Mouse (Mus musculus) left cerebral cortex, adult 2 months (tissue): ENCODE measurements around the gene Hes5. TPM values are rescaled to one million over a fixed set of nuclear protein-coding genes. Genes with fewer than 3 reads are reported as not detected.
A peak's percentile ranks its signal among the peaks of the same experiment; 100 is the strongest.

ENCODE experiments used
- DNase-seq, 2 experiments: peaks; one replicate each; pipeline ENCODE4 v3.0.0; 2021 to 2022; ENCODE audit warnings: low spot score in 2 of 2, mixed read lengths in 1 of 2; ENCODE audit errors: extremely low spot score in 1 of 2
- H3K27ac ChIP-seq: fragments of 200-600 bp; 2 replicates; pipeline ENCODE4 v1.8.1; 2022
- H3K4me3 ChIP-seq: fragments of 200-600 bp; 2 replicates; pipeline ENCODE4 v1.8.1; 2022
- CTCF ChIP-seq: fragments of 200-600 bp; IDR thresholded peaks from 2 replicates; pipeline ENCODE4 v1.8.1; 2022; ENCODE audit warnings: antibody characterized with exemption, mild to moderate bottlenecking, moderate library complexity
- intact Hi-C: fragments of 180-260 bp; cut with DNase I; formaldehyde crosslinking; loops from one replicate; pipeline ENCODE4 v1.15.1; 2025
- total RNA-seq, 2 experiments: library from RNA; stranded (reverse); gene quantifications; 2 replicates each; pipeline ENCODE4 v1.2.3; 2021

Hes5 gene
- total RNA-seq, 2 experiments from 2014 or later, result 22.3 to 25.3 TPM

- no peak for DNase-seq
- H3K4me3 ChIP-seq, result peak overlapping the region; percentile 86
- no peak for TF ChIP-seq CTCF
- peak overlapping the region; percentile 98 for H3K27ac ChIP-seq
- intact Hi-C loops, result loop anchor here (5.0 to 10.0 kb wide), 2 partner anchors 83 to 805 kb away; no protein-coding TSS in a partner anchor
Measured at GRCm38 (mm10) chr4:154960021-154960689, 568 bp upstream of the Hes5 start.

DNA sequence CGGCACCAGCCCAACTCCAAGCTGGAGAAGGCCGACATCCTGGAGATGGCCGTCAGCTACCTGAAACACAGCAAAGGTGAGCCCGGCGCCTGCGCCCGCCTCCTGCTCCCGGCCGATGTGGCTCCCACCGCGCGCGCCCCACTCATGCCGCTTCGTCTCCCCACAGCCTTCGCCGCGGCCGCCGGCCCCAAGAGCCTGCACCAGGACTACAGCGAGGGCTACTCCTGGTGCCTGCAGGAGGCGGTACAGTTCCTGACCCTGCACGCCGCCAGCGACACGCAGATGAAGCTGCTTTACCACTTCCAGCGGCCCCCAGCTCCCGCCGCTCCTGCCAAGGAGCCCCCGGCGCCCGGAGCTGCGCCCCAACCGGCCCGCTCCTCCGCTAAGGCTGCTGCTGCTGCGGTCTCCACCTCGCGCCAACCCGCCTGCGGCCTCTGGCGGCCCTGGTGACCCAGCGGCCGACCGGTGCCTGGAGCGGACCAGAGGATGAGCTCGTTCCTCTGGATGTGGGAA is 559 bp downstream of the Hes5 start:
- TF ChIP-seq CTCF, result peak; percentile 6; the same call in 1 of the 2 replicates
- peak overlapping the region; percentile 98 for H3K27ac ChIP-seq
- no peak for DNase-seq
- intact Hi-C loops, result loop anchor here (5.0 to 10.0 kb wide), 2 partner anchors 84 to 806 kb away; no protein-coding TSS in a partner anchor
- H3K4me3 ChIP-seq, result peak overlapping the region; percentile 86

- DNase-seq, result no peak
- no peak for TF ChIP-seq CTCF
- Histone ChIP-seq H3K4me3 (peak overlapping the region; percentile 86), H3K27ac (peak overlapping the region; percentile 98)
- intact Hi-C loops, result loop anchor here (5.0 to 10.0 kb wide), 2 partner anchors 85 to 807 kb away; no protein-coding TSS in a partner anchor
Measured at GRCm38 (mm10) chr4:154961911-154962310, 1.2 kb downstream of the Hes5 start.

- peak overlapping the region; percentile 86 for H3K4me3 ChIP-seq
- peak overlapping the region; percentile 98 for H3K27ac ChIP-seq
- no peak for DNase-seq
- no peak for TF ChIP-seq CTCF
- intact Hi-C loops, result loop anchor here (5.0 to 10.0 kb wide), 2 partner anchors 85 to 808 kb away; no protein-coding TSS in a partner anchor
Measured at GRCm38 (mm10) chr4:154962683-154963082, 2.0 kb downstream of the Hes5 start.

GRCm38 (mm10) chr4:154963190-154963836 is 2.6 kb downstream of the Hes5 start:
- peak overlapping the region; percentile 86 for H3K4me3 ChIP-seq
- intact Hi-C loops, result loop anchor here (5.0 to 10.0 kb wide), 2 partner anchors 86 to 809 kb away; no protein-coding TSS in a partner anchor
- TF ChIP-seq CTCF, result no peak
- H3K27ac ChIP-seq, result peak overlapping the region; percentile 98
- DNase-seq, result peak in 1 of 2 experiments; percentile 51

DNA sequence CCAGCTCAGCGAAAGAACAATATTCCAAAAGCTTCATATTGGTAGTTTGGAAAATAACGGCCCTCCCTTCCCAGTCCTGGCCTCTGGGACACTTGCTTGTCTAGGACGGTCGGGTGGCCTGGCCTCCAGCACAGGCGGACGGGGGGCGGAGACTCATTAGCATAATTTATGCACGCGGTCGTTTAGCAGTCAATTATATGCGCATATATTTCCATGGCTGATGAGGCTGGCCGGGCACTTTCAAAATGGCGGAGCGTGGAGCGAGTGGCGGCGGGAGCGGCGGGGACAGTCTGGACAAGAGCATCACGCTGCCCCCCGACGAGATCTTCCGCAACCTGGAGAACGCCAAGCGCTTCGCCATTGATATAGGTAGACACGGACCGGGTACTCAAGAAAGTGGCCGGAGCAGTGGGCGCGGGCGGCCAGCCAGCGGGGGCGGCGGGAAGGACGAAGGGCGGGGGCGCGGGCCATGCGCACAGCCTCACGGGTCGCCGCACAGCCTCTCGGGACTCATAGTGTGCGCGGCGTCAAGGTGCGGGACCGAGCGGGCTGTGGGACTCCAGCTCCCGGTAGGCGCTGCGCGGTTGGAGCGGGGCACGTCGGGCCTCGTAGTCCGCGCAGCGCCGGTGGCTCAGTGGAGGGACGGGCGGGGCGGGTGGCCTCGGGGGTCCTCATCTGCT is 3.3 kb downstream of the Hes5 start, which contains the start of gene Pank4:
Pank4 (plus strand) TSS at position 223 of the 680 bp plus-strand sequence.
- DNase-seq, result peak; percentile 91 to 92
- no peak for TF ChIP-seq CTCF
- Histone ChIP-seq H3K27ac (peak within 1 kb of the TSS; percentile 98), H3K4me3 (peak within 1 kb of the TSS; percentile 86)
- intact Hi-C loops, result loop anchor here (2.0 to 10.0 kb wide), 3 partner anchors 19 to 809 kb away; no protein-coding TSS in a partner anchor

DNA sequence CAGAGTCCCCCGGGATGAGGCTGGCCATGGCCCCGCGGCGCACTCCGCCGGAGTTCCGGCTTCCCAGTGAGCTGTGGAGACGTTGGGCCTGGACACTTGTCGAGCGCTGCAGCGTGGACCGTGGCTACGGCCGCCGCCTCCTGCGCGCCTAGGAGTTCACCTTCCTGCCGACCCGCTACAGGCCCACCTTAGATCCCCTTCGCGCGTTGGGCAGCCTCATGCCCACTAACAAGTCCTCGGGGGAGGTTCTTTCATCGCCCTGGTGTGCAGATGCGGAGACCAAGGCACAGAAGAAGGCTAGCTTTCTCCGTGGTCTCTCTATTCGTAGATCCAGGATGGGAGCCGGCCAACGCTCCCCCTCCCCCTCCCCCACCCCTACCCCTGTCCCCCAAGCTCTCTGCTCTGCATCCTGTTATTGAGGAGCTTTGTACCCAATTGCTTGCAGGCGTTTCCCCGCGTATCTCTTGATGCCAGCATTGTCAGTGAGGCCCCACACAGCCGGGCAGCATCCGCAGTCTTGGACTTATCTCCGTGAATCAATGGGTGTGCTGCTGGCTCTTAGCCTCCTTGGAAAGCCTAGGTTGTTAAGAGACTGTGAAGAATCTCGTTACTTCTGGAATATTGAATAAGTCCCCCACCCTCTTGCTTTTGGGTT is 4.0 kb downstream of the Hes5 start:
- Histone ChIP-seq H3K4me3 (peak overlapping the region; percentile 86), H3K27ac (peak overlapping the region; percentile 98)
- no peak for DNase-seq
- intact Hi-C loops, result loop anchor here (2.0 to 10.0 kb wide), 3 partner anchors 20 to 810 kb away; no protein-coding TSS in a partner anchor
- no peak for TF ChIP-seq CTCF

DNA sequence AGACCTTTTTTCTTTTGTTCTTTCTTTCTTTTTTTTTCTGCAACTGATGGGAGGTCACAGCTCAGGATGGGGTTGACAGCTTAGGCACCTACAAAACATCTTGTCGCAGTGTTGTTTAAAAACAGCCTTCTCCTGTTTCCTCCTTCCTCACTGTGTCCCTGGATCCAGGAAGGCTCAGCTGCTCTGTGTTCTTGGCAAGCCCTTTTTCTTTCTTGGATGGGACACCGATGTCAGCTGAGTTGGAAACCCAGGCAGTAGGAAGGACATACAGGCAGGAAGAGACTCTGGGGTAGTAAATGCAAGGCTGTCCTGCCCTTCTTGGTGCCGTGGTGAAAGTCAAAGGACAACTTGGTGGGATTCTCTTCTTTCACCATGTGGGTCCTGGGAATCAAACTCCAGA is 5.1 kb downstream of the Hes5 start:
- no peak for DNase-seq
- H3K27ac ChIP-seq, result no peak overlapping the region
- intact Hi-C loops, result loop anchor here (2.0 to 10.0 kb wide), 2 partner anchors 21 to 811 kb away; no protein-coding TSS in a partner anchor
- no peak for TF ChIP-seq CTCF
- no peak overlapping the region for H3K4me3 ChIP-seq

DNA sequence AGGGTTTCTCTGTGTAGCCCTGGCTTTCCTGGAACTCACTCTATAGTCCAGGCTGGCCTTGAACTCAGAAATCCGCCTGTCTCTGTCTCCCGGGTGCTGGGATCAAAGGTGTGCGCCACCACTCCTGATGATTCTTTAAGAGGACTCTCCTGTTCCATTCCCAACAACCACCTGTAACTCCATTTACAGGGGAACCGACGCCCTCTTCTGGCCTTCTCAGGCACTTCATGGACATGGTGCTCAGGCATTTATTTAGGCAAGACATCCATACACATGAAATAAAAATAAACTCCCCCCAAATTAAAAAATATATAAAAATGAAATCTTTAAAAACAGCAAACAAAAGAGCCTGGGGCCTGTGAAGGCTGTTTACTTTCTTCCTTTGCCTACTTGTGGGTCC is 6.5 kb downstream of the Hes5 start:
- Histone ChIP-seq H3K27ac (no peak overlapping the region), H3K4me3 (no peak overlapping the region)
- intact Hi-C loops, result loop anchor here (10.0 kb wide), 1 partner anchor 812 kb away; no protein-coding TSS in a partner anchor
- peak; percentile 68 for TF ChIP-seq CTCF
- peak in 1 of 2 experiments; percentile 61 for DNase-seq

- H3K4me3 ChIP-seq, result no peak overlapping the region
- TF ChIP-seq CTCF, result no peak
- DNase-seq, result no peak
- intact Hi-C loops, result no loop called here
- no peak overlapping the region for H3K27ac ChIP-seq
Measured at GRCm38 (mm10) chr4:154972546-154972945, 11.8 kb downstream of the Hes5 start.

DNA sequence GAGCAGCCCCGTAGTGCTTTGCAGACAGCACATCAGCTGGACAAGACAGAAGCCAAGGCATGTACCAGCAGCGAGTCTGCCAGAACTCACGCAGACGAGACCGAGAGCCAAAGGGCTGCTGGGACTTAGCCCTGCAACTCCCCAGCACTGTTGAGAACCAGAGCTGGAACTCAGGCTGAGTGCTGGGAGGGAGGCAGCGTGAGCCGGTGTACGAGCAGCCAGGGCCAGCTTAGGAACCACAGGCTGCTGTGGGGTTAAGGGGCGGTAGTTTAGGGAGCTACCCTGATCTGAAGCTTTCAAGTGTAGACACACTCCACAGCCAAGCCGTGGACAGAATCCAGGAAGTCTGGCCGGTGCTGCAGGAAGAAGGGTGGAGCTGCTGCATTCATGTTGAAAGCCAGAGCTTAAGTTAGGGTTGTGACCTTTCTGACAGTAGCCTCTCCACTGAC is 13.5 kb downstream of the Hes5 start:
- no peak for TF ChIP-seq CTCF
- no peak overlapping the region for H3K27ac ChIP-seq
- intact Hi-C loops, result no loop called here
- no peak overlapping the region for H3K4me3 ChIP-seq
- no peak for DNase-seq
